Mouse (Mus musculus) adipose tissue, adult 10 weeks (tissue): ENCODE data around the gene Pigh. TPM values are rescaled to one million over a fixed set of nuclear protein-coding genes. Genes with fewer than 3 reads are reported as not detected.

ENCODE experiments used
- polyA plus RNA-seq: library from polyadenylated mRNA; stranded (reverse); fragments of 350-450 nt; fragmentation: Illumina TruSeq; extraction: RNeasy Lipid Tissue Mini Kit (QIAGEN cat#74804); gene quantifications from one replicate; pipeline ENCODE4 v1.2.3, GENCODE M21; 2014; ENCODE audit warnings: low read depth, low replicate concordance

Pigh gene
- polyA plus RNA-seq = 21.5 TPM

GRCm38 (mm10) chr12:79089182-79089812, at the start of gene Pigh:
TSS of gene Pigh (minus strand) at chr12:79089651.

GRCm38 (mm10) chr12:79130299-79131177, 41.1 kb upstream of the Pigh start, which contains the start of gene Arg2:
TSS of gene Arg2 (plus strand) at chr12:79130777.

Other genes starting within 250 kb of the Pigh start
- 89.6 TPM for gene Atp6v1d, start 228.0 kb downstream of the Pigh start, polyA plus RNA-seq
- gene Eif2s1, start 227.8 kb downstream of the Pigh start, polyA plus RNA-seq = 38.2 TPM
- 28.0 TPM for gene Plek2, start 182.7 kb downstream of the Pigh start, polyA plus RNA-seq
- 29.5 TPM for gene Tmem229b, start 82.0 kb downstream of the Pigh start, polyA plus RNA-seq
- 14.1 TPM for gene Plekhh1, start 60.5 kb downstream of the Pigh start, polyA plus RNA-seq
- gene Arg2, start 41.1 kb upstream of the Pigh start, polyA plus RNA-seq = 31.5 TPM
- gene Vti1b, start 83.0 kb upstream of the Pigh start, polyA plus RNA-seq = 99.9 TPM
- 27.2 TPM for gene Rdh11, start 102.6 kb upstream of the Pigh start, polyA plus RNA-seq
- 4.7 TPM for gene Rdh12, start 119.3 kb upstream of the Pigh start, polyA plus RNA-seq
- 28.6 TPM for gene Zfyve26, start 206.7 kb upstream of the Pigh start, polyA plus RNA-seq
- 1.8 TPM for gene Rad51b, start 207.6 kb upstream of the Pigh start, polyA plus RNA-seq